Mouse (Mus musculus) heart, postnatal 0 days (tissue): ENCODE data around the gene Rgs12. TPM values are rescaled to one million over a fixed set of nuclear protein-coding genes. Genes with fewer than 3 reads are reported as not detected.

ENCODE experiments used
- ATAC-seq: fragments of 200-750 bp; cut with Nextera tagmentation; 2 replicates; pipeline ENCODE4 v1.8.0; 2017; ENCODE audit warnings: low read depth, moderate number of reproducible peaks, moderate library complexity; ENCODE audit not compliant: insufficient read depth
- DNase-seq: peaks from one replicate; pipeline ENCODE4 v3.0.0-alpha.2; 2016; ENCODE audit warnings: low spot score
- H3K27ac ChIP-seq: fragments of 300-500 bp; sonication (generic); 2 replicates; pipeline ENCODE4 v1.5.1; 2014; ENCODE audit warnings: low read depth, mild to moderate bottlenecking
- H3K27me3 ChIP-seq: fragments of 300-500 bp; sonication (generic); 2 replicates; pipeline ENCODE4 v1.6.1; 2014; ENCODE audit warnings: low read length, mixed read lengths; ENCODE audit not compliant: control insufficient read depth, insufficient read depth
- H3K36me3 ChIP-seq: fragments of 300-500 bp; sonication (generic); replicated peaks from 2 replicates; pipeline ENCODE4 v1.6.1; 2014; ENCODE audit warnings: low read length, mixed read lengths; ENCODE audit not compliant: control insufficient read depth, insufficient read depth
- H3K4me1 ChIP-seq: fragments of 300-500 bp; sonication (generic); 2 replicates; pipeline ENCODE4 v1.6.1; 2014; ENCODE audit warnings: antibody characterized with exemption; ENCODE audit not compliant: control insufficient read depth, insufficient read depth
- H3K4me2 ChIP-seq: fragments of 300-500 bp; sonication (generic); 2 replicates; pipeline ENCODE4 v1.6.1; 2014; ENCODE audit warnings: low read depth, mild to moderate bottlenecking, low read length, moderate library complexity
- H3K4me3 ChIP-seq: fragments of 300-500 bp; sonication (generic); 2 replicates; pipeline ENCODE4 v1.5.1; 2014; ENCODE audit warnings: low read depth, low read length
- H3K9ac ChIP-seq: fragments of 300-500 bp; sonication (generic); replicated peaks from 2 replicates; pipeline ENCODE4 v1.6.1; 2014; ENCODE audit warnings: low read depth, low read length, mixed read lengths
- H3K9me3 ChIP-seq: fragments of 300-500 bp; sonication (generic); replicated peaks from 2 replicates; pipeline ENCODE4 v1.6.1; 2016; ENCODE audit warnings: low read length; ENCODE audit not compliant: control insufficient read depth
- CTCF ChIP-seq: IDR thresholded peaks from 2 replicates; pipeline ENCODE4 v1.5.1; 2016; ENCODE audit warnings: antibody characterized with exemption, control low read depth, low read depth
- EP300 ChIP-seq: IDR thresholded peaks from 2 replicates; pipeline ENCODE4 v1.6.1; 2016; ENCODE audit warnings: antibody characterized with exemption, low read depth
- WGBS: fragments of 180-500 bp; shearing (Covaris S2); extraction: QIAGEN DNeasy Blood & Tissue Kit; methylation state at CpG from one replicate; pipeline ENCODE4 v1.1.7; 2014; 5-methylcytosine and 5-hydroxymethylcytosine counted together
- polyA plus RNA-seq: library from polyadenylated mRNA; unstranded; fragments of >200 nt; fragmentation: Nextera tagmentation; extraction: Ambion mirVana; gene quantifications from 2 replicates; pipeline ENCODE4 v1.2.1, GENCODE M21; 2015
- total RNA-seq: library from RNA; depleted of rRNA; stranded (reverse); fragments of >200 nt; gene quantifications from 2 replicates; pipeline ENCODE4 v1.2.3, GENCODE M21; 2014; ENCODE audit warnings: low replicate concordance

The Rgs12 gene
- total and polyA plus RNA-seq, 2 experiments from 2014 or later: 29.2 to 77.3 TPM

- 88% methylated on average over 4 of the region's 4 CpGs for WGBS
- ATAC-seq (no peak), DNase-seq (no peak)
- H3K9me3 ChIP-seq: no peaks in the 10 kb centered on the region
- peaks cover 16% of the 10 kb centered on the region for H3K4me1 ChIP-seq
- no peak overlapping the region for H3K27ac ChIP-seq
- no peak overlapping the region for H3K9ac ChIP-seq
- no peak overlapping the region for H3K4me2 ChIP-seq
- TF ChIP-seq EP300: no peak
- TF ChIP-seq CTCF: no peak
- no peaks in the 10 kb centered on the region for H3K27me3 ChIP-seq
- H3K36me3 ChIP-seq: peaks cover 12% of the 10 kb centered on the region; the same call in 1 of the 2 replicates
- H3K4me3 ChIP-seq: no peak overlapping the region
These were observed 21.6 kb upstream of the Rgs12 start for GRCm38 (mm10) chr5:34927648-34928047.

GRCm38 (mm10) chr5:34930151-34930975 lies 18.9 kb upstream of the Rgs12 start:
- Histone ChIP-seq H3K27ac (peak overlapping the region; percentile 85), H3K4me2 (no peak overlapping the region), H3K4me3 (no peak overlapping the region), H3K36me3 (no peaks in the 10 kb centered on the region), H3K9ac (no peak overlapping the region), H3K9me3 (no peaks in the 10 kb centered on the region), H3K27me3 (no peaks in the 10 kb centered on the region), H3K4me1 (peaks cover 16% of the 10 kb centered on the region)
- 90% methylated on average over 9 of the region's 9 CpGs for WGBS
- DNase-seq (no peak), ATAC-seq (no peak)
- TF ChIP-seq CTCF: no peak
- no peak for TF ChIP-seq EP300

GRCm38 (mm10) chr5:34931091-34931490 lies 18.2 kb upstream of the Rgs12 start:
- Histone ChIP-seq H3K4me1 (peaks cover 16% of the 10 kb centered on the region), H3K9ac (no peak overlapping the region), H3K27ac (peak overlapping the region; percentile 85), H3K9me3 (no peaks in the 10 kb centered on the region), H3K36me3 (no peaks in the 10 kb centered on the region), H3K4me3 (no peak overlapping the region), H3K4me2 (no peak overlapping the region), H3K27me3 (no peaks in the 10 kb centered on the region)
- TF ChIP-seq CTCF (no peak), EP300 (no peak)
- no peak for DNase-seq
- 75% methylated on average over 2 of the region's 2 CpGs for WGBS
- ATAC-seq: no peak

GRCm38 (mm10) chr5:34931516-34932457 lies 17.5 kb upstream of the Rgs12 start:
- DNase-seq (no peak), ATAC-seq (peak; percentile 19; the same call in 1 of the 2 replicates)
- Histone ChIP-seq H3K4me1 (peaks cover 16% of the 10 kb centered on the region), H3K27me3 (no peaks in the 10 kb centered on the region), H3K27ac (peak overlapping the region; percentile 85), H3K4me2 (no peak overlapping the region), H3K36me3 (no peaks in the 10 kb centered on the region), H3K4me3 (no peak overlapping the region), H3K9ac (no peak overlapping the region; the same call in 1 of the 2 replicates), H3K9me3 (no peaks in the 10 kb centered on the region)
- WGBS: 23% methylated on average over 11 of the region's 11 CpGs
- no peak for TF ChIP-seq CTCF
- TF ChIP-seq EP300: no peak

- H3K4me3 ChIP-seq: no peak overlapping the region
- no peaks in the 10 kb centered on the region for H3K9me3 ChIP-seq
- ATAC-seq: peak; percentile 44; the same call in 1 of the 2 replicates
- peaks cover 16% of the 10 kb centered on the region for H3K4me1 ChIP-seq
- H3K36me3 ChIP-seq: no peaks in the 10 kb centered on the region
- no peak overlapping the region for H3K9ac ChIP-seq
- peak; percentile 58; the same call in 1 of the 2 replicates for TF ChIP-seq EP300
- TF ChIP-seq CTCF: no peak
- peak overlapping the region; percentile 85 for H3K27ac ChIP-seq
- 39% methylated on average over 4 of the region's 4 CpGs for WGBS
- no peaks in the 10 kb centered on the region for H3K27me3 ChIP-seq
- no peak for DNase-seq
- no peak overlapping the region for H3K4me2 ChIP-seq
These were observed 16.8 kb upstream of the Rgs12 start for GRCm38 (mm10) chr5:34932458-34932806.
